Mouse (Mus musculus): ENCODE data around the gene Uchl3. TPM values are rescaled to one million over a fixed set of nuclear protein-coding genes. Genes with fewer than 3 reads are reported as not detected.

Uchl3 gene
- polyA plus RNA-seq, 1 experiment = 33.5 TPM

DNA sequence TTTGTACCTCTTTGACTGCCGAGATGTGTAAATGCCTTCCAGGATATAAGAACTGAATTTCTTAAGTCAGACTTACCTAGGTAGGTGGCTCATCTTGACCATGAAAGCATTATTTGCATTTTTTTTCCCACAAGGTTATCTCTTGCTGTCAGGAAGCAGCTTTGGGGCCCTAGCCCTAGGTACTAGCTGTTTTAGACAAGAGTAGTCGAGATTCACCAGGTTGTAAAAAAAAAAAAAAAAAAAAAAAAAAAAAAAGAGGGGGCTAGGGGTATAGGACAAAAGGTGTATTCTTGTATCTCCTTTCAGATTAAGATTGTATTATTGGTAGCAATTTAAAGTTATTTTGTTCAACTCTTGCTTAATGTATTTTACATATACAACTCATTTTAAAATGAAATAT, 23.2 kb upstream of the Uchl3 start:
- no peak overlapping the region for H3K4me3 ChIP-seq (ENCODE audit: insufficient read depth, low read length)
- H3K27ac ChIP-seq (ENCODE audit: insufficient read depth, low read length) = no peak overlapping the region
- TF ChIP-seq POLR2A (IDR thresholded peaks at IDR 0.05; ENCODE audit: low read depth, low read length) (no peak), CTCF (IDR thresholded peaks at IDR 0.05; ENCODE audit: borderline replicate concordance, insufficient read depth, low read length) (no peak)
- H3K4me1 ChIP-seq (ENCODE audit: control insufficient read depth, insufficient read depth, low read length) = no peaks in the 10 kb centered on the region

DNA sequence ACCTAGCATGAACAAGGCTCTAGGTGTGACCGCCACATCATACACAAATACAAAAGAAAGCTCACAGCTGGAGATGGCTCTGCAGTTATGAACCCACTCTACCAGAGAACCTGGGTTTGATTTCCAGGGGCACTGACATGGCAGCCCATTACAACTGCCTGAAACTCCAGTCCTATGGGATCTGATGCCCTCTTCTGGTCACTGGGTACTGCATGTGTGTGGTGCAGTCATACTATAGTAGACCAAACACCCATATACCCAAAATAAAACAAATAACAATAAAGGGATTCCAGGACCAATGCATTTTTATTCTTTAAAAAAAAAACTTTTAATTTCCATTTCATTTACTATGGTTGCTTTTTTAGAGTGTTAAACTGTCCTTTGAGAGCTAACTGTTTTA, 18.0 kb upstream of the Uchl3 start:
- H3K27ac ChIP-seq (ENCODE audit: insufficient read depth, low read length) = no peak overlapping the region
- peaks cover 2% of the 10 kb centered on the region; the same call in 1 of the 2 replicates for H3K4me1 ChIP-seq (ENCODE audit: control insufficient read depth, insufficient read depth, low read length)
- TF ChIP-seq POLR2A (IDR thresholded peaks at IDR 0.05; ENCODE audit: low read depth, low read length) = no peak
- no peak for TF ChIP-seq CTCF (IDR thresholded peaks at IDR 0.05; ENCODE audit: borderline replicate concordance, insufficient read depth, low read length)
- no peak overlapping the region for H3K4me3 ChIP-seq (ENCODE audit: insufficient read depth, low read length)

DNA sequence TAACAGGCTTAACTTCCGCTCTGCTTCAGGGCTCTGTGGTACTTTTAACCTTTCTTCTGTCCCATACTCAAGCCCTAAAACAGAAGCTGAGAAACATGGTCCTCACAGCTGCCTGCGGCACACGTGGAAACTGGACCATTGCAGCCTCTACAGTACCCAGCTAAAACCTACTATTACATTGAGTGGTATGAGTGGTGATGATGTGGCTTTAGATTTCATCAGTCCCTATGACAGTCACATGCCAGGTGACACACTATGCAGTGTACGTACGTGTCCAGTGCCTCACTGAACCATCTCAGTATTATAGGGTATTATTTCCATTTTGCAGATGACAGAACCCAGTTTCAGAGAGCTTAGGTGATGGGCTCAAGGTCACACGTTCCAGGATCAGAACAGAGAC, 16.4 kb upstream of the Uchl3 start:
- no peak for TF ChIP-seq CTCF (IDR thresholded peaks at IDR 0.05; ENCODE audit: borderline replicate concordance, insufficient read depth, low read length)
- TF ChIP-seq POLR2A (IDR thresholded peaks at IDR 0.05; ENCODE audit: low read depth, low read length) = no peak
- peaks cover 2% of the 10 kb centered on the region; the same call in 1 of the 2 replicates for H3K4me1 ChIP-seq (ENCODE audit: control insufficient read depth, insufficient read depth, low read length)
- H3K4me3 ChIP-seq (ENCODE audit: insufficient read depth, low read length) = no peak overlapping the region

DNA sequence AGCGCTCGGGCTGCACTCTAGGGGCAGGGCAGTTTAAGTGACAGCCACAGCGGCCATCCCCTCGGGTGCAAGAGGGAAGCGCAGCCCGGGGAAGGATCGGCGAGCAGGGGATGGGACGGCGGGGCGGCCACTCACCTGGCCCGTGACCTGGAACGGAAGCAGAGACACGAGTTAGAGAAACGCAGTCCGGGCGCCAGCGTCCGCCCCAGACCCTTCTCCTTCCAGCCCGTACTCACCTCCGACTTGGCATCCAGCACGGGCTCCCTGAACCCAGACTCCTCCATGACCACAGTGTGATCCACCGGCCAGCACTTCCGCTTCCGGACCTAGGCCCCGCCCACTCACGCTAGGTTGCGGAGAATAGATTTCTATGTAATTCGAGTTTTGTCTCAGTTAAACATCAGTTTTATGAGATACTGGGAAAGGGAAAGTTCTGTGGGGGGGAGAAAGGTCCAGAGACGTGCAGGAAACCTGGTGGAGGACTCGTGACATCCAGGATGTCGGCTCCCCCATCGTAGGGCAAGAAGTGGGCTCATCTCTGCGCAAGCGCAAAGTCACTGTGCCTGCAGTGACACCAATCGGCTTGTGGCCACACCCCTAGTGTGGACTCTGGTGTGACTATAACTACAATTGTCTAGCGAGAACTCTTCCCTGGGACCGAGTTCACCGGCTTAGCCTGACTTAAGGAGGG, 13.5 kb upstream of the Uchl3 start, which contains the start of gene Commd6:
Gene Commd6, minus strand, starts transcription at position 534 of the 691 bp plus-strand sequence.
- TF ChIP-seq POLR2A (IDR thresholded peaks at IDR 0.05; ENCODE audit: low read depth, low read length) (peak; percentile 91), CTCF (IDR thresholded peaks at IDR 0.05; ENCODE audit: borderline replicate concordance, insufficient read depth, low read length) (no peak)
- H3K4me3 ChIP-seq (ENCODE audit: insufficient read depth, low read length) = peak within 1 kb of the TSS; percentile 76

More for the DNA sequence above, 16.4 kb upstream of the Uchl3 start:
- H3K27ac ChIP-seq (ENCODE audit: insufficient read depth, low read length) = no peak overlapping the region

DNA sequence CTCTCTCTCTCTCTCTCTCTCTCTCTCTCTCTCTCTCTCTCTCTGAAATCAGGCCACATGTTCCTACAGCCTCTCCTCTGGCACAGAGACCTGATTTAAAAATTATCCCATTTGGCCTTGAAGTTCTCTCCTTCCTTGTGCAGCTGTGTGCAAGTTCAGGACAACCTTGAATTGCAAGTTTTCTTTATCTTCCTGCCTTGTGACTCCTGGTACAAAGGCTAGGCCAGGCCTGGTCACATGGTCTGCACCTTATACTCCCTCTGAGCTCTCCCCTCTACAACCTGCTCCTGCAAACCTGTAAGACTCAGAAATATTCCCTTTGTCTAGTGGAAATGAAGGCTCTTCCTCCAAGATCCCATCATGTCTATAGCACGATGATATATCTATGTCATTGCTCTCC, 8.8 kb upstream of the Uchl3 start:
- Histone ChIP-seq H3K4me3 (ENCODE audit: insufficient read depth, low read length) (no peak overlapping the region), H3K4me1 (ENCODE audit: control insufficient read depth, insufficient read depth, low read length) (no peaks in the 10 kb centered on the region), H3K27ac (ENCODE audit: insufficient read depth, low read length) (no peak overlapping the region)
- TF ChIP-seq POLR2A (IDR thresholded peaks at IDR 0.05; ENCODE audit: low read depth, low read length) = no peak
- no peak for TF ChIP-seq CTCF (IDR thresholded peaks at IDR 0.05; ENCODE audit: borderline replicate concordance, insufficient read depth, low read length)

More for the DNA sequence above, 13.5 kb upstream of the Uchl3 start, which contains the start of gene Commd6:
- peaks cover 2% of the 10 kb centered on the region; the same call in 1 of the 2 replicates for H3K4me1 ChIP-seq (ENCODE audit: control insufficient read depth, insufficient read depth, low read length)
- H3K27ac ChIP-seq (ENCODE audit: insufficient read depth, low read length) = peak within 1 kb of the TSS; percentile 87

DNA sequence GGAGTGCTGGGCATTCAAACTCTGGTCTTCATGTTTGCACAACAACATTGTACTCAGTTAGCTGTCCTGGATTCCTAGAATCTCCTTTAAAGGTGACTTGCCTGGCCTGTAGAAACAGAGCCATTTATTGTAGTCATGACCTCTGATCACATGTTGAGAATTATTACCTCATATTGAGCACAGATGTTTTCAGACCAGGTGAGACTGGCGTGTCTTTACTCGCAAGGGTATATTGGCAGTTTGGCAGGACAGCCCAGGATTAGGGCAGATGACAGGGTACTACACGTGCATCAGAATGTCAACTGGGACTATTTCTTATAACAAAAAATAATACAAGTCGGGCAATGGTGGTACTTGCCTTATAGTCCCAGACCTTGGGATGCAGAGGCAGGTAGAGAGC, 3.2 kb upstream of the Uchl3 start:
- H3K4me3 ChIP-seq (ENCODE audit: insufficient read depth, low read length) = no peak overlapping the region
- TF ChIP-seq POLR2A (IDR thresholded peaks at IDR 0.05; ENCODE audit: low read depth, low read length) (no peak), CTCF (IDR thresholded peaks at IDR 0.05; ENCODE audit: borderline replicate concordance, insufficient read depth, low read length) (no peak)
- no peak overlapping the region for H3K27ac ChIP-seq (ENCODE audit: insufficient read depth, low read length)
- no peaks in the 10 kb centered on the region for H3K4me1 ChIP-seq (ENCODE audit: control insufficient read depth, insufficient read depth, low read length)

DNA sequence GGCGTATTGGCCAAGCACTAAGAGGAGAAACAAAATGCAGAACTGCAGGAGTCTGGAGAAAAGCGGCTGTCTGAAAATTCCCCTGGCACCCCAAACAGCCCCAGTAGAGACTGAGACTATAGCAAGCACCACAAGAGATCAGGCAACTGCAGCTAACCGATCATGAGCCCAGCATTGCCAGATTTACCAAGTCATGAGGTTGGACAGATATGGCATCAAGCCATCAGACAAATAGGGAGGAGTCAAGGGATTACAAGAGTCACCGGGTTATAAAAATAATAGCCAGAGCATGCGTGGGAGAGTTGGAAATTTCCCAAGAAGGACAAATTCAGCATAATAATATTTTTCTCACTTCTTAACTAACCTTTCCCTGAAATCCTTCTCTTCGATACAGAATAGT, 1.2 kb upstream of the Uchl3 start:
- no peak overlapping the region for H3K27ac ChIP-seq (ENCODE audit: insufficient read depth, low read length)
- no peak for TF ChIP-seq POLR2A (IDR thresholded peaks at IDR 0.05; ENCODE audit: low read depth, low read length)
- no peak for TF ChIP-seq CTCF (IDR thresholded peaks at IDR 0.05; ENCODE audit: borderline replicate concordance, insufficient read depth, low read length)
- no peak overlapping the region for H3K4me3 ChIP-seq (ENCODE audit: insufficient read depth, low read length)
- no peaks in the 10 kb centered on the region; the same call in 1 of the 2 replicates for H3K4me1 ChIP-seq (ENCODE audit: control insufficient read depth, insufficient read depth, low read length)

DNA sequence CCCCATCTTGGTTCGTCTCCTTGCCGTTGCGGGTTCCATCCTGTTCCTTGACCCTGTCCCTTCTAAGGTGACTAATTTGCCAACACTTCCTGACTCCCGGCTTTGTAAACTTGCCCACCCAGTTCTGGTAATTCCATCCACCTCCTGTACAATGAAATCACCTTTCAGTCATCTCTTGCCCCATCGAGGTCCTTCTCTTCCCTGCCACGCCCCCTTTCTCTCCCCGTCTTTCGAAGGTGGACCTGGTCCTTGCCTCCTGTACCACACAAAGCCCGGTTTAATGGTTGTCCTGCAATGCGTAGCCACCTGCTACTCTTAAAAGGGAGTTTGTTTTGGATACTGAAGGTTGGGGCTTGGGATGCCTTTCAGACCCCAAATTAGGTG, 751 bp downstream of the Uchl3 start:
- peak overlapping the region; percentile 84 for H3K4me3 ChIP-seq (ENCODE audit: insufficient read depth, low read length)
- no peak overlapping the region for H3K27ac ChIP-seq (ENCODE audit: insufficient read depth, low read length)
- no peak for TF ChIP-seq POLR2A (IDR thresholded peaks at IDR 0.05; ENCODE audit: low read depth, low read length)
- no peak for TF ChIP-seq CTCF (IDR thresholded peaks at IDR 0.05; ENCODE audit: borderline replicate concordance, insufficient read depth, low read length)
- no peaks in the 10 kb centered on the region; the same call in 1 of the 2 replicates for H3K4me1 ChIP-seq (ENCODE audit: control insufficient read depth, insufficient read depth, low read length)

DNA sequence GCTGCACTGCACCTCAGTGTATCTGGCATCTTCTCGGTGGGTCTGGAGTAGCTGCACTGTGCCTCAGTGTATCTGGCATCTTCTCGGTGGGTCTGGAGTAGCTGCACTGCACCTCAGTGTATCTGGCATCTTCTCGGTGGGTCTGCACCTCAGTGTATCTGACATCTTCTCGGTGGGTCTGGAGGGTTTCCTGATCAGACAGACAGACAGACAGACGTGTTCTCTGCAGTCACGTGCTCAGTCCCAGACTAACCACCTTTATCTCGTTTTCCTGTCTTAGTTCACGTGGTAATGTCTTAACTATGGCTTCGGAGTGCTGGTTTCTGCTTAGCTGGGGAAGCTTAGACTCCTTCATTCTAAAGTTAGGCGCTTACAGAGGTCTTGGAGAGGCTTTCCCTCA, 2.5 kb downstream of the Uchl3 start:
- no peak overlapping the region for H3K27ac ChIP-seq (ENCODE audit: insufficient read depth, low read length)
- no peaks in the 10 kb centered on the region; the same call in 1 of the 2 replicates for H3K4me1 ChIP-seq (ENCODE audit: control insufficient read depth, insufficient read depth, low read length)
- no peak overlapping the region for H3K4me3 ChIP-seq (ENCODE audit: insufficient read depth, low read length)
- TF ChIP-seq CTCF (IDR thresholded peaks at IDR 0.05; ENCODE audit: borderline replicate concordance, insufficient read depth, low read length) (no peak), POLR2A (IDR thresholded peaks at IDR 0.05; ENCODE audit: low read depth, low read length) (no peak)

DNA sequence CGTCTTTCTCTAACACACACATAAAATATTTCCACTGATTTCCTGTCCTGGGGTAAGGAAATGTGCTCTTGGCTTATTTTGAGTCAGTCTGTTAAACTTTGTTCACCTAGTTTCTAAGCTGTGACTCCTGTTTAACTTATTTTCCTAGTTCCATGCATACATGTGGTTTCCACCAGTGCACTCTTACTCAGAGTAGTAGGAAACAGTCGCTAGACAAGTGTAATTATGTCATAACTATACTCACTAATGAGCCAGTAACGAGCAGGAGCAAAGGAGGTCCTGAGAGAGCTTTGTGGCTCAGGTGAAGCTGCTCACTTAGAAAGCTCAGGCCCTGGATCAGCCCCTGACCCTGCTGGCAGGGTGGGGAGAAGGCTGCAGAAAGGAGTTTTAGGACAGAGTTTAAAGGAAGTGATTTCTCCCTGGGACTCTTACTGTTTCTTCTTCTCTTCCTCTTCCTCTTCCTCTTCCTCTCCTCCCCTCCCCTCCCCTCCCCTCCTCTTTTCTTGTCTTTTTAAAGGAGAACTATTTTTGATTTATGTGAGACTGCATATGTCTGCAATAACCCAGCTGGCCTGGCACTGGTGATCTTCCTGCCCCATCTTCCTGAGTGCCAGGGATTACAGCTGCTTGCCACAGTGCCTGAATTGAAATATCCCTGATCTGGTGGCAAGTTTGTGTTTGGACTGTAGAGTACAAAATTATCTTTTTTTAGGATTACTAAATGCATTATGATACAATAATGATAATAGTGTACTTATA, 8.1 kb downstream of the Uchl3 start:
- TF ChIP-seq CTCF (IDR thresholded peaks at IDR 0.05; ENCODE audit: borderline replicate concordance, insufficient read depth, low read length) = no peak
- H3K4me1 ChIP-seq (ENCODE audit: control insufficient read depth, insufficient read depth, low read length) = no peaks in the 10 kb centered on the region
- no peak overlapping the region for H3K27ac ChIP-seq (ENCODE audit: insufficient read depth, low read length)
- no peak overlapping the region for H3K4me3 ChIP-seq (ENCODE audit: insufficient read depth, low read length)

Measured in embryonic fibroblast, embryonic 13.5 days (primary cell).